Mouse (Mus musculus) heart, postnatal 36 days (tissue): Measurements from ENCODE around the gene 4930402F06Rik. TPM values are rescaled to one million over a fixed set of nuclear protein-coding genes. Genes with fewer than 3 reads are reported as not detected.

Experiments used
- DNase-seq, 2 experiments: peaks; one replicate each; pipeline ENCODE4 v3.0.0; 2021 to 2022
- intact Hi-C: fragments of 180-260 bp; cut with DNase I; formaldehyde crosslinking; loops from one replicate; pipeline ENCODE4 v1.15.1; 2025
- total RNA-seq, 2 experiments: library from RNA; stranded (reverse); gene quantifications; 2 replicates each; pipeline ENCODE4 v1.2.3; 2021

The 4930402F06Rik gene
- total RNA-seq, 2 experiments from 2014 or later: not detected

GRCm38 (mm10) chr2:35420681-35421080 lies 23.7 kb upstream of the 4930402F06Rik start:
- intact Hi-C loops: no loop called here

GRCm38 (mm10) chr2:35419671-35420070 lies 22.7 kb upstream of the 4930402F06Rik start:
- intact Hi-C loops: no loop called here
- DNase-seq: no peak

More at GRCm38 (mm10) chr2:35420681-35421080, 23.7 kb upstream of the 4930402F06Rik start:
- no peak for DNase-seq

- DNase-seq: no peak
- intact Hi-C loops: no loop called here
Measured at GRCm38 (mm10) chr2:35419243-35419642, 22.3 kb upstream of the 4930402F06Rik start.

- intact Hi-C loops: no loop called here
- DNase-seq: no peak
Measured at GRCm38 (mm10) chr2:35417231-35417630, 20.3 kb upstream of the 4930402F06Rik start.

- DNase-seq: no peak
- intact Hi-C loops: no loop called here
Measured at GRCm38 (mm10) chr2:35416473-35416872, 19.5 kb upstream of the 4930402F06Rik start.

GRCm38 (mm10) chr2:35412810-35413209 lies 15.8 kb upstream of the 4930402F06Rik start:
- intact Hi-C loops: no loop called here
- DNase-seq: no peak

GRCm38 (mm10) chr2:35412246-35412645 lies 15.3 kb upstream of the 4930402F06Rik start:
- DNase-seq: no peak
- intact Hi-C loops: no loop called here

GRCm38 (mm10) chr2:35411640-35412190 lies 14.7 kb upstream of the 4930402F06Rik start:
- intact Hi-C loops: no loop called here
- DNase-seq: no peak

- DNase-seq: no peak
- intact Hi-C loops: no loop called here
Measured at GRCm38 (mm10) chr2:35409466-35409865, 12.5 kb upstream of the 4930402F06Rik start.

- intact Hi-C loops: no loop called here
- DNase-seq: no peak
Measured at GRCm38 (mm10) chr2:35408409-35409110, 11.6 kb upstream of the 4930402F06Rik start.

GRCm38 (mm10) chr2:35407878-35408277 lies 10.9 kb upstream of the 4930402F06Rik start:
- no peak for DNase-seq
- intact Hi-C loops: no loop called here

- intact Hi-C loops: no loop called here
- DNase-seq: no peak
Measured at GRCm38 (mm10) chr2:35407266-35407665, 10.3 kb upstream of the 4930402F06Rik start.

GRCm38 (mm10) chr2:35406611-35407010 lies 9.6 kb upstream of the 4930402F06Rik start:
- intact Hi-C loops: no loop called here
- no peak for DNase-seq

GRCm38 (mm10) chr2:35402391-35402790 lies 5.4 kb upstream of the 4930402F06Rik start:
- intact Hi-C loops: no loop called here
- DNase-seq: no peak

GRCm38 (mm10) chr2:35400739-35401138 lies 3.8 kb upstream of the 4930402F06Rik start:
- intact Hi-C loops: no loop called here
- no peak for DNase-seq

- DNase-seq: no peak
- intact Hi-C loops: loop anchor here (5.0 kb wide), 1 partner anchor 186 kb away; no protein-coding TSS in a partner anchor
Measured at GRCm38 (mm10) chr2:35398184-35398828, 1.3 kb upstream of the 4930402F06Rik start.

GRCm38 (mm10) chr2:35397590-35398173 lies 707 bp upstream of the 4930402F06Rik start:
- DNase-seq: peak; percentile 76 to 77
- intact Hi-C loops: loop anchor here (1.0 to 5.0 kb wide), 4 partner anchors 49 to 185 kb away; no protein-coding TSS in a partner anchor

- peak in 1 of 2 experiments; percentile 50 for DNase-seq
- intact Hi-C loops: no loop called here
Measured at GRCm38 (mm10) chr2:35385441-35385871, 11.5 kb downstream of the 4930402F06Rik start.

- DNase-seq: no peak
- intact Hi-C loops: no loop called here
Measured at GRCm38 (mm10) chr2:35379306-35379705, 17.7 kb downstream of the 4930402F06Rik start.

GRCm38 (mm10) chr2:35377600-35377999 lies 19.4 kb downstream of the 4930402F06Rik start:
- intact Hi-C loops: no loop called here
- no peak for DNase-seq

- DNase-seq: peak in 1 of 2 experiments; percentile 32
- intact Hi-C loops: no loop called here
Measured at GRCm38 (mm10) chr2:35373003-35373402, 24.0 kb downstream of the 4930402F06Rik start.
